Mouse (Mus musculus): ENCODE results near the gene Gm12184. TPM values are rescaled to one million over a fixed set of nuclear protein-coding genes. Genes with fewer than 3 reads are reported as not detected.
A peak's percentile ranks its signal among the peaks of the same experiment; 100 is the strongest.

The Gm12184 gene
- total and polyA plus RNA-seq, 2 experiments from 2014 or later: 1.8 to 2.7 TPM

- H3K4me2 ChIP-seq (ENCODE audit: low read depth, low read length): peak within 1 kb of the TSS; percentile 83
- no peaks in the 10 kb centered on the region for H3K9me3 ChIP-seq (replicated peaks; ENCODE audit: control insufficient read depth, low read length)
- ATAC-seq (ENCODE audit: insufficient read depth, low read depth) (peak; percentile 92), DNase-seq (ENCODE audit: low spot score) (peak; percentile 96)
- H3K36me3 ChIP-seq (replicated peaks; ENCODE audit: control insufficient read depth, insufficient read depth, low read length): peaks cover 35% of the 10 kb centered on the region
- peaks cover 18% of the 10 kb centered on the region for H3K4me1 ChIP-seq (ENCODE audit: control insufficient read depth, insufficient read depth)
- TF ChIP-seq CTCF (IDR thresholded peaks at IDR 0.05; ENCODE audit: low read depth) (no peak), EP300 (IDR thresholded peaks at IDR 0.05; ENCODE audit: low read depth) (peak; percentile 82)
- under 1% methylated on average over 47 of the region's 47 CpGs for WGBS
- peak within 1 kb of the TSS; percentile 81 for H3K9ac ChIP-seq (replicated peaks; ENCODE audit: low read depth, low read length)
- H3K27ac ChIP-seq (ENCODE audit: low read depth): peak within 1 kb of the TSS; percentile 97
- H3K27me3 ChIP-seq (ENCODE audit: control insufficient read depth, insufficient read depth, low read length): no peaks in the 10 kb centered on the region
- peak within 1 kb of the TSS; percentile 66 for H3K4me3 ChIP-seq (ENCODE audit: low read depth, low read length)
These were observed 26.3 kb downstream of the Gm12184 start, which contains the start of gene Rack1 for GRCm38 (mm10) chr11:48799921-48800701. Gene Rack1, plus strand, starts transcription at chr11:48800332.

GRCm38 (mm10) chr11:48798984-48799920, 27.2 kb downstream of the Gm12184 start:
- peaks cover 18% of the 10 kb centered on the region for H3K4me1 ChIP-seq (ENCODE audit: control insufficient read depth, insufficient read depth)
- H3K4me2 ChIP-seq (ENCODE audit: low read depth, low read length): peak overlapping the region; percentile 83
- H3K9me3 ChIP-seq (replicated peaks; ENCODE audit: control insufficient read depth, low read length): no peaks in the 10 kb centered on the region
- H3K27ac ChIP-seq (ENCODE audit: low read depth): peak overlapping the region; percentile 97
- TF ChIP-seq CTCF (IDR thresholded peaks at IDR 0.05; ENCODE audit: low read depth) (no peak), EP300 (IDR thresholded peaks at IDR 0.05; ENCODE audit: low read depth) (no peak)
- no peaks in the 10 kb centered on the region for H3K27me3 ChIP-seq (ENCODE audit: control insufficient read depth, insufficient read depth, low read length)
- 6% methylated on average over 18 of the region's 18 CpGs for WGBS
- peak overlapping the region; percentile 66 for H3K4me3 ChIP-seq (ENCODE audit: low read depth, low read length)
- peaks cover 27% of the 10 kb centered on the region for H3K36me3 ChIP-seq (replicated peaks; ENCODE audit: control insufficient read depth, insufficient read depth, low read length)
- DNase-seq (ENCODE audit: low spot score) (no peak), ATAC-seq (ENCODE audit: insufficient read depth, low read depth) (peak; percentile 5; the same call in 1 of the 2 replicates)
- peak overlapping the region; percentile 60 for H3K9ac ChIP-seq (replicated peaks; ENCODE audit: low read depth, low read length)

GRCm38 (mm10) chr11:48798308-48798707, 28.1 kb downstream of the Gm12184 start:
- H3K27ac ChIP-seq (ENCODE audit: low read depth): peak overlapping the region; percentile 37
- no peak overlapping the region for H3K9ac ChIP-seq (replicated peaks; ENCODE audit: low read depth, low read length)

GRCm38 (mm10) chr11:48797287-48797686, 29.2 kb downstream of the Gm12184 start:
- Histone ChIP-seq H3K4me2 (ENCODE audit: low read depth, low read length) (no peak overlapping the region), H3K36me3 (replicated peaks; ENCODE audit: control insufficient read depth, insufficient read depth, low read length) (peaks cover 9% of the 10 kb centered on the region), H3K9me3 (replicated peaks; ENCODE audit: control insufficient read depth, low read length) (no peaks in the 10 kb centered on the region), H3K27me3 (ENCODE audit: control insufficient read depth, insufficient read depth, low read length) (no peaks in the 10 kb centered on the region), H3K4me3 (ENCODE audit: low read depth, low read length) (no peak overlapping the region), H3K9ac (replicated peaks; ENCODE audit: low read depth, low read length) (no peak overlapping the region), H3K27ac (ENCODE audit: low read depth) (no peak overlapping the region), H3K4me1 (ENCODE audit: control insufficient read depth, insufficient read depth) (peaks cover 18% of the 10 kb centered on the region)
- ATAC-seq (ENCODE audit: insufficient read depth, low read depth) (no peak), DNase-seq (ENCODE audit: low spot score) (no peak)
- TF ChIP-seq EP300 (IDR thresholded peaks at IDR 0.05; ENCODE audit: low read depth) (no peak), CTCF (IDR thresholded peaks at IDR 0.05; ENCODE audit: low read depth) (no peak)
- WGBS: 64% methylated on average over 5 of the region's 5 CpGs

More at GRCm38 (mm10) chr11:48798308-48798707, 28.1 kb downstream of the Gm12184 start:
- no peaks in the 10 kb centered on the region for H3K9me3 ChIP-seq (replicated peaks; ENCODE audit: control insufficient read depth, low read length)
- H3K4me1 ChIP-seq (ENCODE audit: control insufficient read depth, insufficient read depth): peaks cover 18% of the 10 kb centered on the region
- no peak for ATAC-seq (ENCODE audit: insufficient read depth, low read depth)
- TF ChIP-seq CTCF (IDR thresholded peaks at IDR 0.05; ENCODE audit: low read depth): no peak
- no peak for TF ChIP-seq EP300 (IDR thresholded peaks at IDR 0.05; ENCODE audit: low read depth)
- DNase-seq (ENCODE audit: low spot score): no peak
- no peak overlapping the region for H3K4me3 ChIP-seq (ENCODE audit: low read depth, low read length)
- H3K36me3 ChIP-seq (replicated peaks; ENCODE audit: control insufficient read depth, insufficient read depth, low read length): peaks cover 17% of the 10 kb centered on the region
- H3K4me2 ChIP-seq (ENCODE audit: low read depth, low read length): peak overlapping the region; percentile 83
- WGBS: 50% methylated on average over 7 of the region's 7 CpGs
- H3K27me3 ChIP-seq (ENCODE audit: control insufficient read depth, insufficient read depth, low read length): no peaks in the 10 kb centered on the region

- Histone ChIP-seq H3K27ac (ENCODE audit: low read depth) (no peak overlapping the region), H3K4me2 (ENCODE audit: low read depth, low read length) (no peak overlapping the region), H3K9ac (replicated peaks; ENCODE audit: low read depth, low read length) (no peak overlapping the region), H3K4me1 (ENCODE audit: control insufficient read depth, insufficient read depth) (peaks cover 8% of the 10 kb centered on the region), H3K4me3 (ENCODE audit: low read depth, low read length) (no peak overlapping the region), H3K27me3 (ENCODE audit: control insufficient read depth, insufficient read depth, low read length) (no peaks in the 10 kb centered on the region), H3K9me3 (replicated peaks; ENCODE audit: control insufficient read depth, low read length) (no peaks in the 10 kb centered on the region), H3K36me3 (replicated peaks; ENCODE audit: control insufficient read depth, insufficient read depth, low read length) (no peaks in the 10 kb centered on the region)
- TF ChIP-seq EP300 (IDR thresholded peaks at IDR 0.05; ENCODE audit: low read depth): no peak
- TF ChIP-seq CTCF (IDR thresholded peaks at IDR 0.05; ENCODE audit: low read depth): no peak
- WGBS: 77% methylated on average over 4 of the region's 4 CpGs
- no peak for DNase-seq (ENCODE audit: low spot score)
- ATAC-seq (ENCODE audit: insufficient read depth, low read depth): no peak
These were observed 30.2 kb downstream of the Gm12184 start for GRCm38 (mm10) chr11:48796290-48796689.

Measured in heart, postnatal 0 days (tissue).